Mouse (Mus musculus) forebrain, embryonic 15.5 days (tissue): Measurements from ENCODE around the gene Lrrc59. TPM values are rescaled to one million over a fixed set of nuclear protein-coding genes. Genes with fewer than 3 reads are reported as not detected.

Experiments used
- ATAC-seq: fragments of 200-750 bp; cut with Nextera tagmentation; replicated peaks from 2 replicates; pipeline ENCODE4 v1.8.0; 2017; ENCODE audit warnings: mild to moderate bottlenecking, moderate TSS enrichment, moderate library complexity
- H3K27ac ChIP-seq: fragments of 300-500 bp; sonication (generic); replicated peaks from 2 replicates; pipeline ENCODE4 v1.5.1; 2015; ENCODE audit warnings: mild to moderate bottlenecking, inconsistent platforms
- H3K27me3 ChIP-seq: fragments of 300-500 bp; sonication (generic); 2 replicates; pipeline ENCODE4 v1.6.1; 2015; ENCODE audit warnings: inconsistent platforms
- H3K36me3 ChIP-seq: fragments of 300-500 bp; sonication (generic); 2 replicates; pipeline ENCODE4 v1.6.1; 2015; ENCODE audit warnings: mild to moderate bottlenecking, inconsistent platforms
- H3K4me1 ChIP-seq: fragments of 300-500 bp; sonication (generic); 2 replicates; pipeline ENCODE4 v1.6.1; 2015; ENCODE audit warnings: inconsistent platforms
- H3K4me2 ChIP-seq: fragments of 300-500 bp; sonication (generic); replicated peaks from 2 replicates; pipeline ENCODE4 v1.6.1; 2015; ENCODE audit warnings: mild to moderate bottlenecking, inconsistent platforms
- H3K4me3 ChIP-seq: fragments of 300-500 bp; sonication (generic); 2 replicates; pipeline ENCODE4 v1.5.1; 2015; ENCODE audit warnings: mild to moderate bottlenecking, inconsistent platforms
- H3K9ac ChIP-seq: fragments of 300-500 bp; sonication (generic); replicated peaks from 2 replicates; pipeline ENCODE4 v1.6.1; 2015; ENCODE audit warnings: mild to moderate bottlenecking, inconsistent platforms
- H3K9me3 ChIP-seq: fragments of 300-500 bp; sonication (generic); 2 replicates; pipeline ENCODE4 v1.6.1; 2016; ENCODE audit warnings: inconsistent platforms
- WGBS: fragments of 180-500 bp; shearing (Covaris S2); methylation state at CpG from one replicate; pipeline ENCODE4 v1.1.7; 2015; ENCODE audit warnings: mixed read lengths; 5-methylcytosine and 5-hydroxymethylcytosine counted together
- polyA plus RNA-seq: library from polyadenylated mRNA; unstranded; fragments of >200 nt; fragmentation: Nextera tagmentation; extraction: Ambion mirVana; gene quantifications from 2 replicates; pipeline ENCODE4 v1.2.1, GENCODE M21; 2015

Gene Lrrc59
- polyA plus RNA-seq, 1 experiment from 2014 or later: 160 TPM

- no peak overlapping the region for H3K4me2 ChIP-seq
- no peaks in the 10 kb centered on the region for H3K27me3 ChIP-seq
- no peaks in the 10 kb centered on the region for H3K9me3 ChIP-seq
- H3K36me3 ChIP-seq: no peaks in the 10 kb centered on the region
- WGBS: 55% methylated on average over 4 of the region's 4 CpGs
- ATAC-seq: 0 out of 2 replicates have a peak, but pooled peaks have one; percentile 26
- H3K4me1 ChIP-seq: no peaks in the 10 kb centered on the region
- H3K27ac ChIP-seq: no peak overlapping the region
- H3K4me3 ChIP-seq: no peak overlapping the region
- H3K9ac ChIP-seq: no peak overlapping the region
Measured at GRCm38 (mm10) chr11:94610744-94611740, 18.5 kb upstream of the Lrrc59 start.

GRCm38 (mm10) chr11:94614603-94615002, 15.0 kb upstream of the Lrrc59 start:
- 84% methylated on average over 4 of the region's 4 CpGs for WGBS
- H3K4me1 ChIP-seq: no peaks in the 10 kb centered on the region
- H3K36me3 ChIP-seq: no peaks in the 10 kb centered on the region
- ATAC-seq: no peak
- no peak overlapping the region for H3K4me3 ChIP-seq
- no peak overlapping the region for H3K4me2 ChIP-seq
- no peak overlapping the region for H3K9ac ChIP-seq
- H3K9me3 ChIP-seq: no peaks in the 10 kb centered on the region
- H3K27me3 ChIP-seq: no peaks in the 10 kb centered on the region
- no peak overlapping the region for H3K27ac ChIP-seq

GRCm38 (mm10) chr11:94615494-94615893, 14.1 kb upstream of the Lrrc59 start:
- no peak overlapping the region for H3K4me2 ChIP-seq
- no peak overlapping the region for H3K9ac ChIP-seq
- ATAC-seq: no peak
- no peaks in the 10 kb centered on the region for H3K9me3 ChIP-seq
- no peak overlapping the region for H3K4me3 ChIP-seq
- no peaks in the 10 kb centered on the region for H3K4me1 ChIP-seq
- WGBS: 24% methylated on average over 4 of the region's 4 CpGs
- H3K27me3 ChIP-seq: no peaks in the 10 kb centered on the region
- H3K27ac ChIP-seq: no peak overlapping the region
- H3K36me3 ChIP-seq: no peaks in the 10 kb centered on the region

DNA sequence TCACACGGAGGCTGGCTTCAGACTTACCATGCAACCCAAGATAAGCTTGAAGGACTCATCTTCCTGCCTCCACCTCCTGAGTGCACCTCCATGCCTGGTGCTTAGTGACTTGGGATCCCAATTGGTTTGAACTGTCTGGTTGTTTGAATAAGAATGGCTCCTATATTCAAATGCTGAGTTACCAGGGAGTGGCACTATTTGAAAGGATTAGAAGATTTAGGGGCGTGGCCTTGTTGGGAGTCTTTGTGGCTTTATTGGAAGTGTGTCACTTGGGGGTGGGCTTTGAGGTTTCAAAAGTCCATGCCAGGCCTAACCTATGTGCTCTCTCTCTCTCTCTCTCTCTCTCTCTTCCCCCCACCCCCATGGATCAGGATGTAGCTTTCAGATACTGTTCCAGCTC, 11.9 kb upstream of the Lrrc59 start:
- Histone ChIP-seq H3K36me3 (no peaks in the 10 kb centered on the region), H3K4me1 (no peaks in the 10 kb centered on the region), H3K27ac (no peak overlapping the region), H3K4me2 (no peak overlapping the region), H3K9me3 (no peaks in the 10 kb centered on the region), H3K4me3 (no peak overlapping the region), H3K27me3 (no peaks in the 10 kb centered on the region), H3K9ac (no peak overlapping the region)
- WGBS: 95% methylated on average over 2 of the region's 2 CpGs
- no peak for ATAC-seq

DNA sequence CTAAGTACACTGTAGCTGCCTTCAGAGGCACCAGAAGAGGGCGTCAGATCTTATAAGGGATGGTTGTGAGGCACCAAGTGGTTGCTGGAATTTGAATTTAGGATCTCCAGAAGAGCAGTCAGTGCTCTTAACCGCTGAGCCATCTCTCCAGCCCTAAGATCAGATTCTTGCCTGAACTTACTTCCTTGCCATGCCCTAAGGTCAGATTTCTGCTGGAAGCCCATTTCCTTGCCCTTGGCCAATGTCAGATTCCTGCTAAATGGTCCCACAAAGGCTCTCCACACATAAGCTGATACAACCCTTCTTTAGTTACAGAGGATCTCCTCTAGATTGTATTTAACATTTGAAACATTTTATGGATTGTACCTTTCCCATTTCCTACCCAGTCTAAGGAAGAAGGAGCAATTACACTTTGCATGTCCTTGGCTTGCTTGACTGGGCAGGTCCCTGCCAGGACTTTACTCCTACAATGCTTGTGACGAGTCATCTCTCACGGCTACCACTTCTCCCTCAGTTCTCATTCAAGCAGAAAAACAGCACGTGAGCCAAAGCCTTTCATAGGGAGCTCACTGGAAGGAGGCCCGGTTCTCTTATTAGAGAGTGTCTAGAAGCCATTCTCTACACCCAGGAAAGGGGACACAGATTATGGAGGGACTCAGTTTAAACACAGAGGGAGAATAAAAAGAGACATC, 8.7 kb upstream of the Lrrc59 start:
- no peak overlapping the region for H3K4me2 ChIP-seq
- H3K9ac ChIP-seq: no peak overlapping the region
- no peaks in the 10 kb centered on the region for H3K9me3 ChIP-seq
- H3K27me3 ChIP-seq: no peaks in the 10 kb centered on the region
- no peaks in the 10 kb centered on the region for H3K4me1 ChIP-seq
- H3K36me3 ChIP-seq: no peaks in the 10 kb centered on the region
- WGBS: 47% methylated on average over 6 of the region's 6 CpGs
- no peak overlapping the region for H3K27ac ChIP-seq
- H3K4me3 ChIP-seq: no peak overlapping the region
- ATAC-seq: no peak

- H3K9ac ChIP-seq: no peak overlapping the region
- no peak for ATAC-seq
- no peaks in the 10 kb centered on the region for H3K4me1 ChIP-seq
- H3K27me3 ChIP-seq: no peaks in the 10 kb centered on the region
- H3K27ac ChIP-seq: no peak overlapping the region
- H3K4me2 ChIP-seq: no peak overlapping the region
- H3K36me3 ChIP-seq: no peaks in the 10 kb centered on the region
- H3K4me3 ChIP-seq: no peak overlapping the region
- H3K9me3 ChIP-seq: no peaks in the 10 kb centered on the region
Measured at GRCm38 (mm10) chr11:94621458-94621852, 8.1 kb upstream of the Lrrc59 start.

GRCm38 (mm10) chr11:94622162-94622561, 7.4 kb upstream of the Lrrc59 start:
- ATAC-seq: no peak
- H3K4me3 ChIP-seq: no peak overlapping the region
- WGBS: 82% methylated on average over 2 of the region's 2 CpGs
- no peaks in the 10 kb centered on the region for H3K4me1 ChIP-seq
- no peak overlapping the region for H3K4me2 ChIP-seq
- H3K36me3 ChIP-seq: no peaks in the 10 kb centered on the region
- no peak overlapping the region for H3K9ac ChIP-seq
- H3K9me3 ChIP-seq: no peaks in the 10 kb centered on the region
- H3K27me3 ChIP-seq: no peaks in the 10 kb centered on the region
- no peak overlapping the region for H3K27ac ChIP-seq

- Histone ChIP-seq H3K9me3 (no peaks in the 10 kb centered on the region), H3K27ac (peak overlapping the region; percentile 57), H3K4me3 (peak overlapping the region; percentile 88), H3K4me2 (peak overlapping the region; percentile 80), H3K36me3 (peaks cover 29% of the 10 kb centered on the region), H3K9ac (peak overlapping the region; percentile 74), H3K4me1 (peaks cover 16% of the 10 kb centered on the region), H3K27me3 (no peaks in the 10 kb centered on the region)
- no peak; the same call in none of the 2 replicates for ATAC-seq
- 0% methylated on average over 26 of the region's 28 CpGs for WGBS
Measured at GRCm38 (mm10) chr11:94629884-94630198, 274 bp downstream of the Lrrc59 start.

DNA sequence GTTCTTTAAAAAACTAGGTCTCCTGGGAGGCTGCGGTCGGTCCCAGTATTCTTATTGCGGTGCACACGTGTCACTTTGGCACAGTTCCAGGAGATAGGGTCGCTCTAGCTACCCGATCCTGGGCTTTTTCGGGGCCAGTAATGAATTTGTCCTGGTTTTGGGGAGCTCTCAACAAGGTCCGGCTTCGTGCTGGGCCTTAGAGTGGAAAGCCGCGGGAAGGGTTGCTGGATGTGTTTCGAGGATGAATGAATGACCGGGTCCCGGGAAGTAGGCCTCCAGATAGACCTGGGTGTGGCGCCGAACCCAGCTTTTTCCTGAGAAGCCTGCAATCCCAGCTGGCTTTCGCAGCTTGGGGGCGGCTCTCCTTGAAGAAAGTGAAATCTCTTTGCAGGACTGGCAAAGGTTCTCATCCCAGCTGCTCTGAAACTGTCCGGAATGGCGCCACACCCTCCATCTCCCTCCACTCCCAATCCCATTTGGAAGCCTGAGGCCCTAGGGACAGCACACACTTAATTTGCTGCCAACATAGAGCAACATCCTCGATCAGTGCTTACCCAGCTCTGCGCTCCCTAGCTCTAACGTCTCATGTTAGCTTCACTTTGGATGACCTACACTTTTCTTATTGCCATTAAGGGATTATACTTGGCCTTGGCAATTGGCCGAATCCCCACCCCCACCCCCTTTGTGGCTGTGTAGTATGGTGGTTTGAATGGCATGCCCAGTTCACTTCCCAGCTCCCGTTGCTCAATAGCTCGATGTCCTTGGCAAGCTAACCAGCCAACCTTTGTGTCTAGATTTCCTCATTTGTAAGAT, 838 bp downstream of the Lrrc59 start:
- no peaks in the 10 kb centered on the region for H3K27me3 ChIP-seq
- ATAC-seq: peak; percentile 32; the same call in 1 of the 2 replicates
- H3K9me3 ChIP-seq: no peaks in the 10 kb centered on the region
- peak overlapping the region; percentile 74 for H3K9ac ChIP-seq
- peak overlapping the region; percentile 88 for H3K4me3 ChIP-seq
- H3K36me3 ChIP-seq: peaks cover 34% of the 10 kb centered on the region
- H3K4me2 ChIP-seq: peak overlapping the region; percentile 80
- H3K4me1 ChIP-seq: peaks cover 16% of the 10 kb centered on the region
- H3K27ac ChIP-seq: peak overlapping the region; percentile 57
- WGBS: 9% methylated on average over 26 of the region's 26 CpGs

DNA sequence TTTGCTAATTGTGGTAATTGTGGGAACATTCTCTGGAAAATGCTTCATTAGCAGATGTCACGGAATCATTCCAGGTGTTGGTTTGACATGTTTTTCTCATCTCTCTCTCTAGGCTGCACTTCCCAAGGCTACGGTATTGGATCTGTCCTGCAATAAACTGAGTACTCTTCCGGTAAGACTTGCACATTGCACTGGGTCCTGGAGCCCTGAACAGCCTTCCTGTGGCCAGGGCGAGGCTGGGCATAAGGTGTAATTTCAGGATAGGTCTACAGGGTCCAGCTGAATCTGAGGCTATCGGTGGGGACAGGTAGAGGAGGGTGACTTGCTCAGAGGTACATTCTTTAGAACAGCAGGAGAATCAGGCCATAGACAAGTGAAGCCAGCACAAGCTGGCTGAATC, 2.4 kb downstream of the Lrrc59 start:
- WGBS: 91% methylated on average over 5 of the region's 5 CpGs
- no peak overlapping the region for H3K4me3 ChIP-seq
- H3K27ac ChIP-seq: no peak overlapping the region
- no peak for ATAC-seq
- H3K4me1 ChIP-seq: peaks cover 16% of the 10 kb centered on the region
- peaks cover 49% of the 10 kb centered on the region for H3K36me3 ChIP-seq
- no peak overlapping the region for H3K9ac ChIP-seq
- no peaks in the 10 kb centered on the region for H3K9me3 ChIP-seq
- H3K27me3 ChIP-seq: no peaks in the 10 kb centered on the region
- H3K4me2 ChIP-seq: no peak overlapping the region

DNA sequence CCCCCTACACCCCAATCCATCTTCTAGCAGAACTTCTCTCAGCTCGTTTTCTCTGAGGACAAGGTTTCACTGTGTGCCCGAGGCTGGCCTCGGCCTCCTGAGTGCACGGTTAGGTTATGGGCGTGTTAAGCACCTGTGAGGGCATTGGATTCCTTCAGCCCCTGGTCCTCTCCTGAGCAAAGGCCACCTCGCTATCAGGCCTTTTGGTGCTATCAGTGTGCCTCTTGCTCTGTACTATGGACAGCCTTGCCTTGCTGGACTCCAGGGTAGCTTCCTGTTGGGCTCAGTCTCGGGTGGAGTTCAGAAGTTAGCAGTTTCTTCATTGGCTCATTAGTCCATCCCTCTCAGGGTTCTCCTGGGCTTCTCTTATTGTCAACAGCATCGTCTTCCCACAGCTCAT, 3.4 kb downstream of the Lrrc59 start:
- no peak for ATAC-seq
- H3K4me1 ChIP-seq: peaks cover 16% of the 10 kb centered on the region
- peaks cover 59% of the 10 kb centered on the region for H3K36me3 ChIP-seq
- WGBS: 85% methylated on average over 8 of the region's 8 CpGs
- no peak overlapping the region for H3K27ac ChIP-seq
- H3K9me3 ChIP-seq: no peaks in the 10 kb centered on the region
- no peak overlapping the region for H3K9ac ChIP-seq
- no peaks in the 10 kb centered on the region for H3K27me3 ChIP-seq
- H3K4me2 ChIP-seq: no peak overlapping the region
- H3K4me3 ChIP-seq: no peak overlapping the region

GRCm38 (mm10) chr11:94634431-94634830, 4.9 kb downstream of the Lrrc59 start:
- Histone ChIP-seq H3K36me3 (peaks cover 73% of the 10 kb centered on the region), H3K9me3 (no peaks in the 10 kb centered on the region), H3K4me1 (peaks cover 14% of the 10 kb centered on the region), H3K27ac (no peak overlapping the region), H3K4me2 (no peak overlapping the region), H3K9ac (no peak overlapping the region), H3K27me3 (no peaks in the 10 kb centered on the region), H3K4me3 (no peak overlapping the region)
- ATAC-seq: no peak
- 87% methylated on average over 5 of the region's 5 CpGs for WGBS
